Mouse (Mus musculus) liver, embryonic 13.5 days (tissue): ENCODE data around the gene Dclre1b. TPM values are rescaled to one million over a fixed set of nuclear protein-coding genes. Genes with fewer than 3 reads are reported as not detected.
"Not testable (repeated sequence)": the region's sequence is repeated elsewhere in the genome, so short reads cannot be mapped to it uniquely, and the experiment has no call there.

Source experiments
- ATAC-seq: fragments of 200-750 bp; cut with Nextera tagmentation; 2 replicates; pipeline ENCODE4 v1.8.0; 2017; ENCODE audit warnings: low read depth, mild to moderate bottlenecking, moderate number of reproducible peaks, moderate library complexity
- DNase-seq: peaks from one replicate; pipeline ENCODE4 v3.0.0; 2022
- H3K27ac ChIP-seq: fragments of 300-500 bp; sonication (generic); 2 replicates; pipeline ENCODE4 v1.5.1; 2015; ENCODE audit warnings: moderate library complexity, mild to moderate bottlenecking, inconsistent platforms
- H3K27me3 ChIP-seq: fragments of 300-500 bp; sonication (generic); 2 replicates; pipeline ENCODE4 v1.6.1; 2015; ENCODE audit warnings: mild to moderate bottlenecking, inconsistent platforms
- H3K36me3 ChIP-seq: fragments of 300-500 bp; sonication (generic); 2 replicates; pipeline ENCODE4 v1.6.1; 2015; ENCODE audit warnings: mild to moderate bottlenecking, inconsistent platforms
- H3K4me1 ChIP-seq: fragments of 300-500 bp; sonication (generic); replicated peaks from 2 replicates; pipeline ENCODE4 v1.6.1; 2015; ENCODE audit warnings: inconsistent platforms
- H3K4me2 ChIP-seq: fragments of 300-500 bp; sonication (generic); 2 replicates; pipeline ENCODE4 v1.6.1; 2015; ENCODE audit warnings: inconsistent platforms, mild to moderate bottlenecking, moderate library complexity
- H3K4me3 ChIP-seq: fragments of 300-500 bp; sonication (generic); replicated peaks from 2 replicates; pipeline ENCODE4 v1.5.1; 2015; ENCODE audit warnings: mild to moderate bottlenecking, inconsistent platforms
- H3K9ac ChIP-seq: fragments of 300-500 bp; sonication (generic); 2 replicates; pipeline ENCODE4 v1.6.1; 2015; ENCODE audit warnings: mild to moderate bottlenecking, inconsistent platforms
- H3K9me3 ChIP-seq: fragments of 300-500 bp; sonication (generic); replicated peaks from 2 replicates; pipeline ENCODE4 v1.6.1; 2016; ENCODE audit warnings: inconsistent platforms
- WGBS: fragments of 180-500 bp; shearing (Covaris S2); methylation state at CpG from one replicate; pipeline ENCODE4 v1.1.7; 2015; ENCODE audit not compliant: insufficient replicate concordance; 5-methylcytosine and 5-hydroxymethylcytosine counted together
- polyA plus RNA-seq: library from polyadenylated mRNA; unstranded; fragments of >200 nt; fragmentation: Nextera tagmentation; extraction: Ambion mirVana; gene quantifications from 2 replicates; pipeline ENCODE4 v1.2.1, GENCODE M21; 2015

Dclre1b gene
- polyA plus RNA-seq, 1 experiment from 2014 or later = 30.3 TPM

DNA sequence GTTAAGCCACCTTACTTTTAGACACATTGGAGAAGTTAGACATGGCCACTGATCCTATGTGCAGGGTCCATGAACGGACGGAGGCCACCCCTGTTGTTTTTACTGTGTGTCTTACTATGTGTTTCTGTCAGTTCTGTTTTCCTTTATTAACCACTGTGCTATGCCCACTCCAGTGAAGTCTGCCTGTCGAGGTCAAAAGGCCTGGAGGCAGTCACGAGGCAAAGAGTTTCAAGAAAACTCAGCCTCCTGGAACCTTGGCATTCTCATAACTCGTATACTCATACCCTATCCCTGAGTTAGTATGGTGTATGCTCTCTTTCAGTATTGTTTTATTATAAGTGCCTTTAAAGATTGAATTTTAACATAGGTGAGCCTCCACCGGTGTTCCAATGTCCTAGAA, 30.5 kb upstream of the Dclre1b start:
- no peaks in the 10 kb centered on the region for H3K9me3 ChIP-seq

DNA sequence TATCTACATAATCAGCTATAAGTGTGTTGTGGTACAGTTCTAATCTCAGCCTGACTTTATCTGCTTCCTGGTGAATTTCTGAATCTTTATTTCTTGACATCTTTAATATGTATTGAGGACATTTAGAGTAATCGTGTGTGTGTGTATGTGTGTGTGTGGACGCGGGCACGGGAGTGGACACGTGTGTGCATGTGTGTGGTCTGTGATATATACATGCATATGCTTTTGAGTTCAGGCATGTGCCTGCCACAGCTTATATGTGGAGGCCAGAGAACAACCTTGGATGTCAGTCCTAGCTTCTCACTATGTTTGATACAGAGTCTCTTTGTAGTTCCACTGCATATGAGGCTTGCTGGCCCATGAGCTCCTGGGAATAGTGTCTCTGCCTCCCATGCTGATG, 27.2 kb upstream of the Dclre1b start:
- WGBS = 84% methylated on average over 5 of the region's 5 CpGs
- H3K9ac ChIP-seq = no peak overlapping the region
- H3K27ac ChIP-seq = no peak overlapping the region
- H3K27me3 ChIP-seq = no peaks in the 10 kb centered on the region
- no peaks in the 10 kb centered on the region for H3K36me3 ChIP-seq
- no peak overlapping the region for H3K4me2 ChIP-seq
- no peaks in the 10 kb centered on the region for H3K9me3 ChIP-seq
- peaks cover 19% of the 10 kb centered on the region for H3K4me1 ChIP-seq
- H3K4me3 ChIP-seq = no peak overlapping the region
- DNase-seq (no peak), ATAC-seq (no peak)

More for the DNA sequence above, 30.5 kb upstream of the Dclre1b start:
- Histone ChIP-seq H3K4me3 (no peak overlapping the region), H3K27me3 (no peaks in the 10 kb centered on the region), H3K4me2 (no peak overlapping the region), H3K9ac (no peak overlapping the region), H3K36me3 (no peaks in the 10 kb centered on the region), H3K27ac (no peak overlapping the region), H3K4me1 (no peaks in the 10 kb centered on the region)
- ATAC-seq (no peak), DNase-seq (no peak)
- 83% methylated on average over 6 of the region's 6 CpGs for WGBS

DNA sequence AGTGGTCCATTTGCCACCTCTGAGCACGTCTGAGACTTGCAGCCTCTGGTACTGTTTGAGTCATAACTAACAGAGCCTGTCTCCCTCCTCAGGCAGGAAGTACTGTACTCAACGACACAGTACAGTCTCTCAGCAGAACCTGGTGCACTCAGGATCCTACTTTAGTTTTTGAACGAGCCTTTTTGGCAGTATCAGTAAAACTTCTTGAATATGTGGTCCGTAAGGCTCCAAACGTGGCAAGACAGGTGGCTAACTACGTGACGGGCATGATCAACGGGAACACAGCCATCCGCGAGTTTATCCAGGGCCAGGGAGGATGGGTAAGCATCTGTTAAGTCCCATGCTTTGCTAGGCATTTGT, 26.7 kb upstream of the Dclre1b start:
- H3K4me2 ChIP-seq = no peak overlapping the region
- 72% methylated on average over 10 of the region's 10 CpGs for WGBS
- ATAC-seq = no peak
- H3K4me3 ChIP-seq = no peak overlapping the region
- no peaks in the 10 kb centered on the region for H3K27me3 ChIP-seq
- DNase-seq = no peak
- no peak overlapping the region for H3K27ac ChIP-seq
- H3K9me3 ChIP-seq = no peaks in the 10 kb centered on the region
- H3K9ac ChIP-seq = no peak overlapping the region
- no peaks in the 10 kb centered on the region for H3K36me3 ChIP-seq
- H3K4me1 ChIP-seq = peaks cover 24% of the 10 kb centered on the region

DNA sequence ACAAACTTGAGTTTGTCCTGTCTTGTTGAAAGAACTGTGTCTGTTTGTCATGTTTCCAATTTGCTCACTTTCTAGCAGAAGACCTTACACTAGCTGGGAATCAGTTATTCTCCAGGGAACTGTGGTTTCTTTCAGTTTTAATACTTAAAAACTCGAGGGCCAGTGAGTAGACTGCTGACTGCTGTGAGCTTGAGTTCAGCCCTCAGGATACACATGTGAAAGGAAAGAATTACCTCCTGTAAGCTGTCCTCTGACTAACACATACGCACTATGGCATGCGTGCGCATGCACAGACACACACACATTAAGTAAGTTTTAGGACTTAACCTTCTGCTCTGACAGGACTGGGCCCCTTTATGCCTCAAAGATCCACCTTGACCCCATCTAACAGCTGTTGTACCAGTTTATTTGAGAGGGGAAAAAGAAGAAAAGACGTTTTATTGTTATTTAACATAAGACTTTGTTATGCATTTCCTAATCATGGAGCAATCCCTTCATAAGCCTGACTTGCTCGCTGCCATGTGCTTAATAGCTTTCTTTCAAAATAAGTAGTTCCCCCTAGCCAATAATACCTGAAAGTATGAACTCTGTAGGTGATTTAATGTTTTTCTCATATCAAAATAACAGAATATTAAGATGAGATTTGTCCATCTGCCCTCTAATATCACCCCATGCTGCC, 26.2 kb upstream of the Dclre1b start:
- H3K9me3 ChIP-seq = no peaks in the 10 kb centered on the region
- 71% methylated on average over 6 of the region's 6 CpGs for WGBS
- no peak overlapping the region for H3K9ac ChIP-seq
- H3K4me3 ChIP-seq = no peak overlapping the region
- no peak for ATAC-seq
- no peaks in the 10 kb centered on the region for H3K27me3 ChIP-seq
- DNase-seq = no peak
- H3K36me3 ChIP-seq = no peaks in the 10 kb centered on the region
- no peak overlapping the region for H3K27ac ChIP-seq
- peaks cover 25% of the 10 kb centered on the region for H3K4me1 ChIP-seq
- H3K4me2 ChIP-seq = no peak overlapping the region

DNA sequence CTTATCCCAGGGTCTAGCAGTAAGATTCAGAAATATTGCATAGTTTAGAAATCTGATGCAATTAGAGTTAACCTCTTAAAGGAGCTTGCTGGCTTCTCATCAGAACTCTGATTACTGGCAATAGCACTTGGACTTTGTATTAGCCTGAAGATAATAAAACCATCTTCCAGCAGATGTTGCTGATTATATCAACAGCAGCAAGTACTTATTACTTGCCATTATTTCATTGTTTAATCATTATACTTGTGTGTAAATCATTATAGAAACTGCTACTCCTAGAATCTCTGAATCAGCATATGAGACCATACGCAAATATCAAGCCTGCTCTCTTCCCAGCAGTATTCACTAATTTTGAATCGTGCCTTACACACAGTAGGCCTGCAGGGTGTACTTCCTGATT, 24.8 kb upstream of the Dclre1b start:
- H3K27ac ChIP-seq = no peak overlapping the region
- peaks cover 25% of the 10 kb centered on the region for H3K4me1 ChIP-seq
- DNase-seq = no peak
- no peak for ATAC-seq
- no peak overlapping the region for H3K4me2 ChIP-seq
- no peaks in the 10 kb centered on the region for H3K9me3 ChIP-seq
- 88% methylated on average over 2 of the region's 2 CpGs for WGBS
- H3K27me3 ChIP-seq = no peaks in the 10 kb centered on the region
- H3K4me3 ChIP-seq = no peak overlapping the region
- H3K36me3 ChIP-seq = no peaks in the 10 kb centered on the region
- H3K9ac ChIP-seq = no peak overlapping the region

DNA sequence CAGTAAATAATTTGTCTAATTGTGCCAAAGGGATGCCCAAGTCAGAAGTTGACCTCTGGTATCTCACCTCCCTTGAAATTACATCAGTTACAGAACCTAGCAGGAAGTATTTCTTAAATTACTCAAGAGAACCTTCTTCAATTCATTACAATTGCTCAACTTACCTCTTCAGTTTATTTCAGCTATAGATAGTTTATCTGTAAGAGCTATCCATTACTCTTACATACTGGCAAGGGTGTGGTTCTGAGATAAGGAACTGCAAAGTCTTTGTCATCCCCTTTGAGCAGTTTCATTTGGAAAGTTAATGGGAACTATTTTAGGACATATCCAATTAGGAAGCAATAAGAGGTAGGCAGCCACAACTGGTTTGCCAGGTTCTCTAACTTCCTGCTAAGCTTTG, 23.2 kb upstream of the Dclre1b start, which contains the start of gene Bcl2l15:
TSS of gene Bcl2l15 (plus strand) at position 176 of the 400 bp plus-strand sequence.
- no peak within 1 kb of the TSS for H3K9ac ChIP-seq
- ATAC-seq = peak; percentile 79
- no peaks in the 10 kb centered on the region for H3K9me3 ChIP-seq
- peak within 1 kb of the TSS; percentile 39 for H3K4me2 ChIP-seq
- H3K4me1 ChIP-seq = peaks cover 25% of the 10 kb centered on the region
- peak within 1 kb of the TSS; percentile 69 for H3K27ac ChIP-seq
- H3K36me3 ChIP-seq = no peaks in the 10 kb centered on the region
- no peak within 1 kb of the TSS for H3K4me3 ChIP-seq
- DNase-seq = no peak
- no peaks in the 10 kb centered on the region for H3K27me3 ChIP-seq

DNA sequence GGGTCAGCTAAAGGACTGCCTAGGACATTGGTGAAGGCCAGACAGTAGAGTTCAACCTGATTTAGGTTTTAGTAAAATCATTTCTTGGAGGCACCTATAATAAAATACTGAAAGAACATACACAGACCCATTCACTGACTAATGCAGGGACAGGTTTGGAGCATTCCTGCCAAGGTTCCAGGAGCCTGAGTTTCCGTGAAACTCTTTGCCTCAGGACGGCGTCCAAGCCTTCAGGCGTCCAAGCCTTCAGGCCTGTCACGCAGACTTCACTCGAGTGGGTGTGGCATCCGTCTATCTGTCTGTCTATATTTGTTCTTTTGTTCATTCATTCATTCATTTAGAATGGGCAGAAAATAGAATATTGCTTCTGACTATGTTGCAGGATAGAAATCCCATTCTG, 21.9 kb upstream of the Dclre1b start:
- H3K4me1 ChIP-seq = peaks cover 25% of the 10 kb centered on the region
- ATAC-seq (no peak), DNase-seq (no peak)
- no peak overlapping the region for H3K4me2 ChIP-seq
- no peaks in the 10 kb centered on the region for H3K27me3 ChIP-seq
- no peak overlapping the region for H3K27ac ChIP-seq
- no peaks in the 10 kb centered on the region for H3K9me3 ChIP-seq
- no peak overlapping the region for H3K9ac ChIP-seq
- H3K36me3 ChIP-seq = peaks cover 4% of the 10 kb centered on the region
- WGBS = 76% methylated on average over 7 of the region's 7 CpGs
- H3K4me3 ChIP-seq = no peak overlapping the region

DNA sequence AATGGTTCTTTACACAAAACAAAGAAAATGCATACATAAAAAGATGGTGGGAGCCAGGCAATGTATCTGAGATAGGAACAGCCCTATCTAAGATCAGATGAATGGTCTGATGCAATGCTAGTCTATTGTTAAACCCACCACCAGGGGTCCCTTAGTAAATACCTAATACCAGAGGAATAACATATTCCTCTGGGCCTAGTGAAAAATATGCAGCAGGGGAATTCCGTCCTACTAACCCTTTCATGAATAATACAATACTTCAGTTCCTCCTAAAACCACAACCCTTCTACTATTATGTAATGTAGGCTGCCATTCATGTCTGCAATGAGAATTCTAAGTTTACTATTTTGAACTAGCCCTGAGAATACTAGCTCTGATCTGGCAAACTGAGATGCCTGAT, 21.4 kb upstream of the Dclre1b start:
- not testable (repeated sequence) for H3K9ac ChIP-seq, H3K4me3 ChIP-seq, DNase-seq, H3K27me3 ChIP-seq, H3K36me3 ChIP-seq, ATAC-seq, H3K27ac ChIP-seq, H3K4me2 ChIP-seq, H3K9me3 ChIP-seq
- WGBS = 83% methylated on average over 1 of the region's 1 CpGs
- H3K4me1 ChIP-seq = peaks cover 25% of the 10 kb centered on the region

DNA sequence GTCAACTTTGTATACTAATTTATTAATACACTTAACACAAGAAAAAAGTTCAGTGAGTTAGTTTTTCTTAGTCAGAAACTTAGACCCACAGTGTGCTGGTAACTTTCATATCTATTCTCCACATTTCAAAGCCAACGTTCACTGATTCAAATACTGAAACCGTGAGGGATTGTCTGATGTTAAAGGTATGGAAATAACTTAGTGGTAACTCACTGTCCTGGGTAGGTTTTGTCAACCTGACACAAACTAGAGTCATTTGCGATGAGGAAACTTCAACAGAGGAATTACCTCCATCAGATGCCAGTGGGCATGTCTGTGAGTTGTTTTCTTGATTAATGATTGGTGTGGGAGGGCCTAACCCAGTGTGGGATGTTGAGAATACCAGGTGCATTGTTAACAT, 19.8 kb upstream of the Dclre1b start:
- H3K4me3 ChIP-seq = no peak overlapping the region
- H3K27ac ChIP-seq = no peak overlapping the region
- WGBS = 77% methylated on average over 3 of the region's 3 CpGs
- peaks cover 25% of the 10 kb centered on the region for H3K4me1 ChIP-seq
- H3K4me2 ChIP-seq = no peak overlapping the region
- peaks cover 4% of the 10 kb centered on the region for H3K36me3 ChIP-seq
- ATAC-seq (no peak), DNase-seq (no peak)
- no peak overlapping the region for H3K9ac ChIP-seq
- H3K27me3 ChIP-seq = no peaks in the 10 kb centered on the region
- H3K9me3 ChIP-seq = no peaks in the 10 kb centered on the region

DNA sequence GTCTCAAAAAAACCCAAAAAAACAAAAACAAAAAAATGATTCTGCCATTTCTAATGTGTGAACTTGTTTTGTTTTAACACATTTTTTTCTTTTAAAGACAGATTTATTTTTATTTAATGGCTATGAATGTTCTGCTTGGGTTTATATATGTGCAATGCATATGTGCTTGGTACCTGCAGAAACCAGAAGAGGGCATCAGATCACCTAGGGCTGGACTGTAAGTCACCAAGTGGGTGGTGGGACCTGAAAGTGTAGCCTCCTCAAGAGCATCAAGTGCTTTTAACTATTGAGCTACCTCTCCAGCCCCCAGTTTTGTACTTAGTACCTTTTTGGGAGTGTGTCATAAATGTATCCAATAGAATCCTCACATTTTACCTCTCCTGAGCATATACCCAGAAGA, 18.3 kb upstream of the Dclre1b start:
- Histone ChIP-seq H3K4me3 (no peak overlapping the region), H3K9me3 (no peaks in the 10 kb centered on the region), H3K36me3 (peaks cover 15% of the 10 kb centered on the region), H3K4me1 (peaks cover 17% of the 10 kb centered on the region), H3K4me2 (no peak overlapping the region), H3K27ac (no peak overlapping the region), H3K9ac (no peak overlapping the region), H3K27me3 (no peaks in the 10 kb centered on the region)
- DNase-seq = no peak
- ATAC-seq = no peak

DNA sequence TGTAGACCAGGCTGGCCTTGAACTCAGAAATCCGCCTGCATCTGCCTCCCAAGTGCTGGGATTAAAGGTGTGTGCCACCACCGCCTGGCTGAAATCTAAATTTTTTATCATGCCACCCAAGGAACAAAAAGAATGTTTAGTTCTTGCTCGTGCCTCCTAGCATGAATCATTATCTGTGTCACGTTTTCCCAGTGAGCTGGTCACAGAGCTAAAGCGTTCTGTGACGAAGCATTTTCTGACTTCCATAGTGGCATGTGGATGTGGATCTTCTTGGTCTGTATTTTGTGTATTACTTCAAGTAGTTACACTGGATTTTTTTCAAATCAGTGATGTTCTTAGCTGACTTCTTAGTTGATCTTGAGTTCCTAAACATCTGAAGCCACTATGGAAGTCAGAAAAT, 1.7 kb upstream of the Dclre1b start:
- Histone ChIP-seq H3K4me3 (peak overlapping the region; percentile 85), H3K9ac (peak overlapping the region; percentile 94), H3K4me2 (peak overlapping the region; percentile 73), H3K27ac (peak overlapping the region; percentile 97), H3K27me3 (no peaks in the 10 kb centered on the region), H3K36me3 (peaks cover 46% of the 10 kb centered on the region), H3K9me3 (no peaks in the 10 kb centered on the region), H3K4me1 (peaks cover 41% of the 10 kb centered on the region)
- ATAC-seq (no peak), DNase-seq (no peak)
- WGBS = 67% methylated on average over 6 of the region's 6 CpGs

DNA sequence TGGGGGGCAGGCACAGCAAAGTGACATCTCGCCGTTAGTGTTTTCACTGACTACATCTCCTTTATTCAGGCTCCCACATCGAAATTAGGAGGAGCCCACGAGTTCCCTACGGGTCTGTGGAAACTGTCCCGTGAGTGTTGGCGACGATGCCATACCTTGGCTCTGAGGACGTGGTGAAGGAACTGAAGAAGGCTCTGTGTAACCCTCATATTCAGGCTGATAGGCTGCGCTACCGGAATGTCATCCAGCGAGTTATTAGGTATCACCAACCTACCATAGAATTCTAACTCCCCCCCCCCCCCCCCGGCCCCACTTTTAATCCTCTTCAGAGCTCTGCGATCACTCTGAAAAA, 531 bp upstream of the Dclre1b start:
- WGBS = 2% methylated on average over 14 of the region's 14 CpGs
- Histone ChIP-seq H3K27ac (peak overlapping the region; percentile 97), H3K36me3 (peaks cover 45% of the 10 kb centered on the region), H3K4me1 (peaks cover 50% of the 10 kb centered on the region), H3K4me2 (peak overlapping the region; percentile 73), H3K27me3 (no peaks in the 10 kb centered on the region), H3K4me3 (peak overlapping the region; percentile 85), H3K9ac (peak overlapping the region; percentile 94), H3K9me3 (no peaks in the 10 kb centered on the region)
- ATAC-seq (peak; percentile 63), DNase-seq (no peak)
